Mouse (Mus musculus): ENCODE measurements around the gene Lamp5. TPM values are rescaled to one million over a fixed set of nuclear protein-coding genes. Genes with fewer than 3 reads are reported as not detected.

Gene Lamp5
- polyA plus RNA-seq (2015; fragmentation: Nextera tagmentation; extraction: Ambion mirVana): 0.11 and 0.59 TPM in 2 replicates

GRCm38 (mm10) chr2:136051688-136052289 is at the start of gene Lamp5:
Gene Lamp5 (plus strand): TSS chr2:136052239.

Data from adrenal gland, postnatal 0 days (tissue).